Mouse (Mus musculus) stomach, postnatal 0 days (tissue): Measurements from ENCODE around the gene Krtap14.
A peak's percentile ranks its signal among the peaks of the same experiment; 100 is the strongest.

Experiments used
- CTCF ChIP-seq: IDR thresholded peaks from 2 replicates; pipeline ENCODE4 v1.5.1; 2016; ENCODE audit warnings: antibody characterized with exemption, low read depth, mild to moderate bottlenecking, moderate library complexity
- EP300 ChIP-seq: optimal IDR thresholded peaks from 2 replicates; pipeline ENCODE3; 2016; ENCODE audit warnings: antibody characterized with exemption

GRCm38 (mm10) chr16:88823736-88824135 lies 2.2 kb downstream of the Krtap14 start:
- TF ChIP-seq CTCF (peak; percentile 74), EP300 (no peak)
